Mouse (Mus musculus) heart, postnatal 0 days (tissue): ENCODE measurements around the gene Tlx3.

Experiments used
- CTCF ChIP-seq: IDR thresholded peaks from 2 replicates; pipeline ENCODE4 v1.5.1; 2016; ENCODE audit warnings: antibody characterized with exemption, control low read depth, low read depth
- EP300 ChIP-seq: IDR thresholded peaks from 2 replicates; pipeline ENCODE4 v1.6.1; 2016; ENCODE audit warnings: antibody characterized with exemption, low read depth

DNA sequence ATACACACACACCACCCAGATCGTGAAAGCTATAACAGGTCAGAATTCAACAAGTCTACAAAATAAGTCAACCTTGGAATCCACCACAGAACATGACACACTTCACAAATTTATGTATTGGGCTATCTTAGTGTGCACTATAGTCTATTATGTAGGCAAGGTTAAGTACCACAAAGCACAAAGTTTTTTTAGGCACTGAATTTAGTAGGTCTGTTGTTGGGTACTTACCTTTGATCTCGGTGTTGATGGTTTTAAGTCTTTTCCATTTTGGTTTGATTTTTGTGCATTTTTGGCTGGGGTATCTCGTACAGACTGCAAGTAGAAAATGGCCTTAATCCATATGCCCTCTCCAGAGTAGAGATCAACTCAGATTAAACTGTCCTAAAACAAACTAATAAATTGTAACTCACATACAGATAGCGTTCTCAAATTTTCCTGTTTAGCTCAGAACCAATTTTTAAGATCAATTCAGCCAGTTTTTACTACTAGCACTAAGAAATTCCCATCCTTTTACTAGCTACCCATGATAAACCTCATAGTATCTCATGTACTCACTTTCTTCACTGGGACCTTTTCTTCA lies 46.9 kb downstream of the Tlx3 start:
- TF ChIP-seq CTCF, result no peak
- no peak for TF ChIP-seq EP300
